Mouse (Mus musculus) thymus, adult 2 months (tissue): ENCODE data around the gene Mlf2. TPM values are rescaled to one million over a fixed set of nuclear protein-coding genes. Genes with fewer than 3 reads are reported as not detected.
A peak's percentile ranks its signal among the peaks of the same experiment; 100 is the strongest.
"Not testable (repeated sequence)": the region's sequence is repeated elsewhere in the genome, so short reads cannot be mapped to it uniquely, and the experiment has no call there.

Experiments
- DNase-seq: peaks from one replicate; pipeline ENCODE4 v3.0.0; 2021
- H3K27ac ChIP-seq: fragments of 200-500 bp; 2 replicates; pipeline ENCODE4 v1.5.1; 2012; ENCODE audit warnings: low read length, control low read depth; ENCODE audit not compliant: control insufficient read depth, insufficient read depth
- H3K27me3 ChIP-seq: fragments of 200-500 bp; 2 replicates; pipeline ENCODE4 v1.6.1; 2012; ENCODE audit warnings: mild to moderate bottlenecking, low read length, moderate library complexity, mixed read lengths; ENCODE audit not compliant: control insufficient read depth, insufficient read depth
- H3K36me3 ChIP-seq: fragments of 200-500 bp; 2 replicates; pipeline ENCODE4 v1.6.1; 2012; ENCODE audit warnings: mild to moderate bottlenecking, low read length, moderate library complexity; ENCODE audit not compliant: control insufficient read depth, insufficient read depth
- H3K4me1 ChIP-seq: fragments of 200-500 bp; replicated peaks from 2 replicates; pipeline ENCODE4 v1.6.1; 2012; ENCODE audit warnings: low read length; ENCODE audit not compliant: control insufficient read depth, insufficient read depth
- H3K4me3 ChIP-seq: fragments of 200-500 bp; 2 replicates; pipeline ENCODE4 v1.5.1; 2012; ENCODE audit warnings: mild to moderate bottlenecking, low read length, control low read depth, moderate library complexity; ENCODE audit not compliant: control insufficient read depth, insufficient read depth
- CTCF ChIP-seq: fragments of 200-500 bp; IDR thresholded peaks from 2 replicates; pipeline ENCODE4 v1.5.1; 2012; ENCODE audit warnings: mild to moderate bottlenecking, control low read depth, low read length, moderate library complexity, borderline replicate concordance; ENCODE audit not compliant: control insufficient read depth, poor library complexity, insufficient read depth; ENCODE audit errors: extremely low read depth
- POLR2A ChIP-seq: fragments of 200-500 bp; IDR thresholded peaks from 2 replicates; pipeline ENCODE4 v1.6.1; 2012; ENCODE audit warnings: mild to moderate bottlenecking, low read length, control low read depth, moderate library complexity; ENCODE audit not compliant: control insufficient read depth, poor library complexity, insufficient read depth; ENCODE audit errors: extremely low read depth
- WGBS: fragments of 180-500 bp; shearing (Covaris S2); methylation state at CpG from one replicate; pipeline ENCODE4 v1.1.7; 2018; 5-methylcytosine and 5-hydroxymethylcytosine counted together
- polyA plus RNA-seq: library from polyadenylated mRNA; depleted of rRNA; stranded (reverse); fragments of >200 nt; gene quantifications from 2 replicates; pipeline ENCODE4 v1.2.3, GENCODE M21; 2012

The Mlf2 gene
- polyA plus RNA-seq, 1 experiment, result 428 TPM

DNA sequence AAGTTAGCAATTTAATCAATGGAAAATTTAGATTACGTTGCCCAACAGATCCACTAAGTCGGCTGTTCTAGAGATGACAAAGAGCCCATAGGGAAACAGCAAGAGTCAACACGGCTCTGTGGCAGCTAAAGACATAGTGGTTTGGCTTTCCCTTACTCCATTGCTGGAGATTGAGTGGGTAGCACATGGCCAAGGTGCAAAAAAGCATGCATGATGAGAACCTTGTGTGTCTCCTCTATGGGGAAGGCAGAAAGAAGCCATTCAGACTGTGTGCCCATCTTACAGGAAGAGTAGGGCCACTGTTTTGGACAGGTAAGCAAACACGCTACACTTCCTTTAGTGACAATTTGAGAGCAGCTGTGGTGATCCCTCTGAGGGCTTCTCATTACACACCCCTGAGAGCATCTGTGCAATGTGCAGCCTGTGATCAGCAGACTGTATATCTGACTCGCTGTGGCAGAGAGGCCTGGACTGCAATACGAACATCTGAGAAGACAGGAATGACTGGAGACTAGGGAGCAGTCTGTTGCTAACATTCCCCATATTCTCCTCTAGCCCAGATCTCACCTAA is 42.5 kb upstream of the Mlf2 start:
- Histone ChIP-seq H3K27me3 (no peaks in the 10 kb centered on the region), H3K27ac (peak overlapping the region; percentile 97), H3K4me3 (no peak overlapping the region), H3K4me1 (peaks cover 46% of the 10 kb centered on the region), H3K36me3 (peaks cover 7% of the 10 kb centered on the region; the same call in 1 of the 2 replicates)
- WGBS, result 76% methylated on average over 6 of the region's 6 CpGs
- DNase-seq, result peak; percentile 37
- TF ChIP-seq POLR2A (no peak), CTCF (no peak)

DNA sequence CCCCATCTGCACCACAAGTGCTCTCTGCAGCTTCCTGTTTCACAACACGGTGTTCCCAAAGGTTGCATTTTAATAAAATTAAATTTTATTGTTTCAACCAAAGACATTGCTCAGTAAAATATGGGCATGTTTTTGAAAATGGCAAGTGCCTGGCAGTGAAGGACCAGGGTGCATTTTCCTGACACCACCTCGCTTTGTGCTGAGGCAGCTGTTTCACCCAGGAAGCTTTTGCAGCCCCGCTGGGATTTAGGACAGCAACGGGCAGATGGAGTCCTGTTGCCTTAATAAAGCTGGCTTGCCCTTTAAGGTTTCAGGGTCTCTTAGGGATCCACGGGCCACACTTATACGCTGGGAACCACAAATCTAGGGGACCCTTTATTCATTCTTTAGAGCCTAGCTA is 40.2 kb upstream of the Mlf2 start:
- WGBS, result 64% methylated on average over 6 of the region's 6 CpGs

DNA sequence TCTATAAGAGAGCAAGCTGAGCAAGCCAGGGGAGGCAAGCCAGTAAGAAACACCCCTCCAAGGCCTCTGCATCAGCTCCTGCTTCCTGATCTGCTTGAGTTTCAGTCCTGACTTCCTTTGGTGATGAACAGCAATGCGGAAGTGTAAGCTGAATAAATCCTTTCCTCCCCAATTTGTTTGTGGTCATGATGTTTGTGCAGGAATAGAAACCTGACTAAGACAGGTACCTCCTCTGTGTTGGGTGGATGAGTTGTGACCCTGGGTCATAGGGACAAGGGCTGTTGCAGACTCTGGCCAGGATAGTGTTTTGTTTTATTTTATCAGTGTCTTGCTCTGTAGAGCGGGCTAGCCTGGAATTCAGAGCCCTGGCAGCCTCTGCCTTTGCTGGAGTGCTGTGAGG is 37.1 kb upstream of the Mlf2 start:
- DNase-seq, H3K27ac ChIP-seq, H3K27me3 ChIP-seq, H3K36me3 ChIP-seq, H3K4me3 ChIP-seq: not testable (repeated sequence)
- peaks cover 42% of the 10 kb centered on the region for H3K4me1 ChIP-seq
- 98% methylated on average over 2 of the region's 2 CpGs for WGBS

More for the DNA sequence above, 40.2 kb upstream of the Mlf2 start:
- no peak overlapping the region for H3K4me3 ChIP-seq
- no peaks in the 10 kb centered on the region for H3K27me3 ChIP-seq
- H3K4me1 ChIP-seq, result peaks cover 34% of the 10 kb centered on the region
- H3K27ac ChIP-seq, result no peak overlapping the region
- DNase-seq, result no peak
- H3K36me3 ChIP-seq, result no peaks in the 10 kb centered on the region
- TF ChIP-seq POLR2A (no peak), CTCF (no peak)

DNA sequence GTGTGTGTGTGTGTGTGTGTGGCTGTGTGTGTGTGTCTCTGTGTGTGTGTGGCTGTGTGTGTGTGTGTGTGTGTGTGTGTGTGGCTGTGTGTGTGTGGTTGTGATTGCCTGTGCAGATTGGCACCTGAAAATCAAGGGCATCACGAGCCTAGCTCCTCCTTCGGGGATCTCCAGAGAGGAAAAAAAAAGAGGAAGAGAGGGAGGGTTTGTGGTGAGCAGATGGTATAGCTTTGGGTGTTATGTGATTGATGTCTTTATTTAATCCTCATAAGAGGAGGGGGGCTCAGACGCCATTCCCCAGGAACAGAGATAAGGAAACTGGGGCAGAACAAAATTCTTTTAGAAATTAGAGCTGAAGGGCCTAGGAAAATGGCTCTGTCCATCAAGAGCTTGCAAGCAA is 32.8 kb upstream of the Mlf2 start:
- H3K27me3 ChIP-seq, result no peaks in the 10 kb centered on the region
- peak overlapping the region; percentile 97 for H3K27ac ChIP-seq
- DNase-seq, result peak; percentile 47
- 2% methylated on average over 3 of the region's 3 CpGs for WGBS
- no peaks in the 10 kb centered on the region for H3K36me3 ChIP-seq
- peaks cover 60% of the 10 kb centered on the region for H3K4me1 ChIP-seq
- no peak for TF ChIP-seq CTCF
- TF ChIP-seq POLR2A, result no peak
- no peak overlapping the region for H3K4me3 ChIP-seq

DNA sequence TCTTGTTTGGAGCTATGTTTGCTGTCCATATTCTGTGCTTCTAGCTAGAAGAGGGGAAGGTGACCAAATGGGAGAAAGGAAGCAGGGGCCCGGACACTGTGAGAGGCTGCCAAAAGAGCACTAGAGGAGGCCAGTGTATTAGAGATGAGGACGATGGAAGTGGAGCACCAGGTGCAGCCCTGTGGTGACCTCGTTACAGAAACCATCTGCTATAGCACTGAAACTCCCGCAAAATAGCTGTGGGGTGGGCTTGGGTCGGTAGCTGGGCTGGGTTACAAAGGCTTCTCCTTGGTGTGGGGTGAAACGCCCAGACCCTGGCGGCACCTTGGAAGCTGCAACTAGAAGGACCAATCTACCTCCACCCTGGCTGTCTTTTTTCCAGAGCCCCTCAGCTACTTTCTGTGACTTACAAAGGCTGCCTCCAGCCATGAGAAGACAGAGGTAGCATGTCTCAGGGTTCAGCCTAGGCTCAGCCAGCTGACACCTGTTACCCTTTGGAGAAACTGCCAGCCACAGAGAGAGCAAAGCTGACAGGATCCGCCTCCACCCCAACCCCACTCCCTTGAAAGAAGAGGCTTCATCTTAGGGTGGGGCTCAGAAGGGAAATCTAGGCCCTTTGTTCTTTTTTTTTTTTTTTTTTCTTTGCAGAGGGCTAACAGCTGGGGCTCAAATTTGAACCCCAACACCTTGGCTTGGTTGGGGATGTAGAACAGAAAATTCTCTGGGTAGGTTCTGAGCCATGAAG is 31.0 kb upstream of the Mlf2 start:
- DNase-seq, result peak; percentile 86
- Histone ChIP-seq H3K36me3 (no peaks in the 10 kb centered on the region), H3K4me1 (peaks cover 65% of the 10 kb centered on the region), H3K27me3 (no peaks in the 10 kb centered on the region), H3K4me3 (peak overlapping the region; percentile 31), H3K27ac (peak overlapping the region; percentile 97)
- no peak for TF ChIP-seq CTCF
- 0 out of 2 replicates have a peak, but pooled peaks have one; percentile 11 for TF ChIP-seq POLR2A
- 12% methylated on average over 8 of the region's 8 CpGs for WGBS

DNA sequence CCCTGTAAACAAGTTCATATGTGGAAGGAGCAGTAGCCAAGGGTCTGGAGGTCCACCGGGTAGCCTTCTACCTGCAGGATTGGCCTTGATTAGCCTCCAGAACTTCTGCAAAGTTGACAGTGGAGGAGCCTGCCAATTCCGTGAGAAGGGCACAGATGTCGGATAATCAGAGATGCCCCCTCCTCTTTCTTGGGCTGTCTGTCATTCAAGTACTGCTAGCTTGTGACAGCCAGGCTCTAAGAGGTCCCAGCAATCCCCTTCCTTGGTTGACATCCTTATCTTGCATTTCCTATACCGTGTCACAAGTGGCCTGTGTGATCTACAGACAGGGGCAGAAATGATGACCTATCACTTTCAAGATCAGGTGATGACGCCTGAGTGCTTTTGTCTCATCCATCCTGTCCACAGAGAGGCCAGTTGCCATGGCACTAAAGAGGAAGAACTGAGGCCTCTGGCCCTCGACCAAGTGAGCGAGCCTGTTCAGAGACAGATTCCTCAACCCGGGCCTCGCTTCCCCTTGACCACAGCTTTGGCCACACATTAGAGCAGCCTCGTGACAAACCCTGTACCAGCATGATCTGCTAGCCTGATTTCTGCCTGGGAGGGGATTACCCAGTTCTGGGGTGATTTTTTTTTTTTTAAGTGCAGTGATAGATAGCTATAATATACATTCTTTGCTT is 30.2 kb upstream of the Mlf2 start:
- DNase-seq, result peak; percentile 41
- Histone ChIP-seq H3K4me3 (0 out of 2 replicates have a peak overlapping the region, but pooled peaks have one; percentile 4), H3K4me1 (peaks cover 63% of the 10 kb centered on the region), H3K27me3 (no peaks in the 10 kb centered on the region), H3K36me3 (no peaks in the 10 kb centered on the region), H3K27ac (peak overlapping the region; percentile 95)
- 21% methylated on average over 10 of the region's 10 CpGs for WGBS
- TF ChIP-seq CTCF (no peak), POLR2A (no peak)

DNA sequence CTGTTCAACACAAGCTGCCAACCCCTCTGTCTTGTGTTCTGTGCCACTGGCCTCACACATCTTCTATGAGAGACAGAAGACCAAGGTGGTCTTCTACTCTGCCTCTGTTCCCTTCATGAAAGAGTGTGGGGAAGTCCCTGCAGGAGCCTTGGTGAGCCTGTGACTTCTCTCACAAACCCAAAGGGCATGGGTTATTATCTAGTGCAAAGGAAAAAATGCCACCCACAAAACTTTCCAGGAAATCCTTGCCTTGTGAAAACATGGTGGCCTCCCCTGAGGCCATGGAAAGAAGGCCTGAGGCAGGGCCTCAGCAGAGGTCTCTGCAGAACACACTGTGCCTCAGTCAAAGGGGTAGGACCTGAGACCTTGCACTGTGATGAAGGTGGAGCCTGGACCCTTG is 29.3 kb upstream of the Mlf2 start:
- Histone ChIP-seq H3K27me3 (no peaks in the 10 kb centered on the region), H3K36me3 (no peaks in the 10 kb centered on the region), H3K4me1 (peaks cover 60% of the 10 kb centered on the region), H3K27ac (peak overlapping the region; percentile 95), H3K4me3 (no peak overlapping the region)
- TF ChIP-seq CTCF (no peak), POLR2A (no peak)
- no peak for DNase-seq
